Mouse (Mus musculus) myocyte (in vitro differentiated cells): ENCODE results near the gene Tenm4. TPM values are rescaled to one million over a fixed set of nuclear protein-coding genes. Genes with fewer than 3 reads are reported as not detected.

Source experiments
- H3K27me3 ChIP-seq: one replicate; pipeline ENCODE4 v1.6.1; 2011; ENCODE audit not compliant: control insufficient read depth, insufficient read depth, insufficient read length
- H3K36me3 ChIP-seq: one replicate; pipeline ENCODE4 v1.6.1; 2011; ENCODE audit not compliant: control insufficient read depth, insufficient read depth
- H3K4me2 ChIP-seq: one replicate; pipeline ENCODE4 v1.6.1; 2011; ENCODE audit warnings: low read depth, control low read depth
- H3K4me3 ChIP-seq: one replicate; pipeline ENCODE4 v1.5.1; 2011; ENCODE audit warnings: mild to moderate bottlenecking, control low read depth, moderate library complexity
- H3K79me2 ChIP-seq: one replicate; pipeline ENCODE4 v1.6.1; 2011; ENCODE audit not compliant: control insufficient read depth, insufficient read depth
- H3ac ChIP-seq: one replicate; pipeline ENCODE4 v1.6.1; 2011; ENCODE audit not compliant: control insufficient read depth, insufficient read length
- CEBPB ChIP-seq: IDR thresholded peaks from 2 replicates; pipeline ENCODE4 v1.6.1; 2011; ENCODE audit warnings: mild to moderate bottlenecking, moderate library complexity; ENCODE audit not compliant: poor library complexity, insufficient read depth, severe bottlenecking
- E2F4 ChIP-seq: IDR thresholded peaks from one replicate; pipeline ENCODE4 v1.6.1; 2011; ENCODE audit warnings: mild to moderate bottlenecking, control low read depth, moderate library complexity; ENCODE audit not compliant: insufficient read depth
- MAX ChIP-seq: IDR thresholded peaks from one replicate; pipeline ENCODE4 v1.6.1; 2011; ENCODE audit warnings: low read depth, mild to moderate bottlenecking, control low read depth
- MYOD1 ChIP-seq, 3 experiments: IDR thresholded peaks; one replicate each; pipeline ENCODE4 v1.6.1; 2011; ENCODE audit warnings: control low read depth in 2 of 3, low read depth in 2 of 3, mild to moderate bottlenecking in 2 of 3, moderate library complexity in 1 of 3; ENCODE audit not compliant: insufficient read length in 2 of 3, control insufficient read depth in 1 of 3
- MYOG ChIP-seq, 3 experiments: IDR thresholded peaks; one replicate each; pipeline ENCODE4 v1.6.1; 2011; ENCODE audit warnings: control low read depth in 2 of 3, low read depth in 2 of 3, mild to moderate bottlenecking in 2 of 3; ENCODE audit not compliant: insufficient read length in 2 of 3, control insufficient read depth in 1 of 3, insufficient read depth in 1 of 3
- POLR2A ChIP-seq: IDR thresholded peaks from one replicate; pipeline ENCODE4 v1.6.1; 2011; ENCODE audit warnings: low read depth, mild to moderate bottlenecking, control low read depth, moderate library complexity; ENCODE audit not compliant: insufficient read length
- POLR2AphosphoS2 ChIP-seq: IDR thresholded peaks from one replicate; pipeline ENCODE4 v1.6.1; 2011; ENCODE audit warnings: low read depth, control low read depth; ENCODE audit not compliant: insufficient read length
- REST ChIP-seq: IDR thresholded peaks from one replicate; pipeline ENCODE4 v1.6.1; 2011; ENCODE audit warnings: mild to moderate bottlenecking, control low read depth, moderate library complexity; ENCODE audit not compliant: insufficient read depth, insufficient read length
- SRF ChIP-seq: IDR thresholded peaks from one replicate; pipeline ENCODE4 v1.6.1; 2011; ENCODE audit warnings: low read depth; ENCODE audit not compliant: control insufficient read depth, insufficient read length
- TCF12 ChIP-seq: IDR thresholded peaks from one replicate; pipeline ENCODE4 v1.6.1; 2011; ENCODE audit warnings: mild to moderate bottlenecking, control low read depth; ENCODE audit not compliant: poor library complexity, insufficient read depth, severe bottlenecking
- TCF3 ChIP-seq: IDR thresholded peaks from one replicate; pipeline ENCODE4 v1.6.1; 2011; ENCODE audit warnings: low read depth, control low read depth; ENCODE audit not compliant: insufficient read length
- USF1 ChIP-seq: IDR thresholded peaks from one replicate; pipeline ENCODE4 v1.6.1; 2011; ENCODE audit warnings: low read depth, mild to moderate bottlenecking, control low read depth, moderate library complexity
- polyA plus RNA-seq: library from polyadenylated mRNA; unstranded; fragments of >200 nt; fragmentation: generic; extraction: Trizol; gene quantifications from one replicate; pipeline ENCODE4 v1.2.1, GENCODE M21; 2012; ENCODE audit warnings: missing spikeins

Gene Tenm4
- polyA plus RNA-seq, 1 experiment = 10.9 TPM

GRCm38 (mm10) chr7:96551809-96552208, 380.8 kb downstream of the Tenm4 start:
- H3K27me3 ChIP-seq = no peaks in the 10 kb centered on the region
- H3K36me3 ChIP-seq = no peaks in the 10 kb centered on the region
- H3K4me3 ChIP-seq = no peak overlapping the region
- H3ac ChIP-seq = no peak overlapping the region
- TF ChIP-seq MYOD1 (IDR thresholded peaks at IDR 0.05; ENCODE audit: control insufficient read depth in 1 of 3, insufficient read length in 2 of 3, low read depth in 2 of 3) (no peak), SRF (no peak), MYOG (IDR thresholded peaks at IDR 0.05; ENCODE audit: control insufficient read depth in 1 of 3, insufficient read depth in 1 of 3, insufficient read length in 2 of 3, low read depth in 2 of 3) (no peak), MAX (no peak), POLR2AphosphoS2 (no peak), USF1 (no peak), E2F4 (no peak), TCF3 (no peak), CEBPB (no peak), TCF12 (no peak), POLR2A (no peak), REST (no peak)
- no peaks in the 10 kb centered on the region for H3K79me2 ChIP-seq
- H3K4me2 ChIP-seq = no peak overlapping the region

- no peak for TF ChIP-seq CEBPB
- no peak for TF ChIP-seq MYOG (IDR thresholded peaks at IDR 0.05; ENCODE audit: control insufficient read depth in 1 of 3, insufficient read depth in 1 of 3, insufficient read length in 2 of 3, low read depth in 2 of 3)
- no peak for TF ChIP-seq TCF12
- no peak for TF ChIP-seq USF1
- no peak for TF ChIP-seq REST
- no peak for TF ChIP-seq E2F4
- no peak for TF ChIP-seq MYOD1 (IDR thresholded peaks at IDR 0.05; ENCODE audit: control insufficient read depth in 1 of 3, insufficient read length in 2 of 3, low read depth in 2 of 3)
- TF ChIP-seq POLR2AphosphoS2 = no peak
- TF ChIP-seq TCF3 = no peak
- TF ChIP-seq SRF = no peak
- TF ChIP-seq POLR2A = no peak
- Histone ChIP-seq H3ac (no peak overlapping the region), H3K79me2 (no peaks in the 10 kb centered on the region), H3K27me3 (no peaks in the 10 kb centered on the region), H3K4me2 (no peak overlapping the region), H3K4me3 (no peak overlapping the region), H3K36me3 (no peaks in the 10 kb centered on the region)
These were observed 381.3 kb downstream of the Tenm4 start for GRCm38 (mm10) chr7:96552292-96552860.

- H3ac ChIP-seq = no peak overlapping the region
- H3K79me2 ChIP-seq = no peaks in the 10 kb centered on the region
- no peaks in the 10 kb centered on the region for H3K27me3 ChIP-seq
- H3K36me3 ChIP-seq = no peaks in the 10 kb centered on the region
- H3K4me3 ChIP-seq = no peak overlapping the region
- no peak for TF ChIP-seq E2F4
- no peak for TF ChIP-seq CEBPB
- no peak for TF ChIP-seq MYOD1 (IDR thresholded peaks at IDR 0.05; ENCODE audit: control insufficient read depth in 1 of 3, insufficient read length in 2 of 3, low read depth in 2 of 3)
- TF ChIP-seq REST = no peak
- no peak overlapping the region for H3K4me2 ChIP-seq
These were observed 383.2 kb downstream of the Tenm4 start for GRCm38 (mm10) chr7:96554277-96554690.

- H3K79me2 ChIP-seq = no peaks in the 10 kb centered on the region
- no peak overlapping the region for H3K4me2 ChIP-seq
- H3ac ChIP-seq = no peak overlapping the region
- no peaks in the 10 kb centered on the region for H3K27me3 ChIP-seq
- no peak overlapping the region for H3K4me3 ChIP-seq
- H3K36me3 ChIP-seq = no peaks in the 10 kb centered on the region
- no peak for TF ChIP-seq MYOD1 (IDR thresholded peaks at IDR 0.05; ENCODE audit: control insufficient read depth in 1 of 3, insufficient read length in 2 of 3, low read depth in 2 of 3)
- TF ChIP-seq USF1 = no peak
- TF ChIP-seq MAX = no peak
- no peak for TF ChIP-seq CEBPB
- TF ChIP-seq E2F4 = no peak
- no peak for TF ChIP-seq TCF12
- TF ChIP-seq MYOG (IDR thresholded peaks at IDR 0.05; ENCODE audit: control insufficient read depth in 1 of 3, insufficient read depth in 1 of 3, insufficient read length in 2 of 3, low read depth in 2 of 3) = no peak
- no peak for TF ChIP-seq POLR2A
These were observed 384.2 kb downstream of the Tenm4 start for GRCm38 (mm10) chr7:96555294-96555693.

GRCm38 (mm10) chr7:96556756-96557155, 385.7 kb downstream of the Tenm4 start:
- H3K36me3 ChIP-seq = no peaks in the 10 kb centered on the region
- no peak overlapping the region for H3K4me2 ChIP-seq
- H3K27me3 ChIP-seq = no peaks in the 10 kb centered on the region
- H3K4me3 ChIP-seq = no peak overlapping the region
- TF ChIP-seq MYOD1 (IDR thresholded peaks at IDR 0.05; ENCODE audit: control insufficient read depth in 1 of 3, insufficient read length in 2 of 3, low read depth in 2 of 3) = no peak
- TF ChIP-seq TCF12 = no peak
- TF ChIP-seq E2F4 = no peak
- TF ChIP-seq POLR2A = no peak
- TF ChIP-seq CEBPB = no peak
- TF ChIP-seq MYOG (IDR thresholded peaks at IDR 0.05; ENCODE audit: control insufficient read depth in 1 of 3, insufficient read depth in 1 of 3, insufficient read length in 2 of 3, low read depth in 2 of 3) = no peak
- no peak for TF ChIP-seq TCF3
- no peak for TF ChIP-seq POLR2AphosphoS2
- no peak for TF ChIP-seq REST
- no peak for TF ChIP-seq USF1
- no peak for TF ChIP-seq SRF
- TF ChIP-seq MAX = no peak
- H3K79me2 ChIP-seq = no peaks in the 10 kb centered on the region
- no peak overlapping the region for H3ac ChIP-seq
